Mouse (Mus musculus) lung, embryonic 16.5 days (tissue): Measurements from ENCODE around the gene Synpo2l. TPM values are rescaled to one million over a fixed set of nuclear protein-coding genes. Genes with fewer than 3 reads are reported as not detected.
"Not testable (repeated sequence)": the region's sequence is repeated elsewhere in the genome, so short reads cannot be mapped to it uniquely, and the experiment has no call there.

ENCODE experiments used
- ATAC-seq: fragments of 200-750 bp; cut with Nextera tagmentation; 2 replicates; pipeline ENCODE4 v1.8.0; 2017; ENCODE audit warnings: low read depth, mild to moderate bottlenecking, moderate library complexity
- H3K27ac ChIP-seq: fragments of 300-500 bp; sonication (generic); 2 replicates; pipeline ENCODE4 v1.5.1; 2014; ENCODE audit warnings: mild to moderate bottlenecking, control low read depth, low read length
- H3K27me3 ChIP-seq: fragments of 300-500 bp; sonication (generic); 2 replicates; pipeline ENCODE4 v1.6.1; 2014; ENCODE audit warnings: low read depth, low read length, mixed read lengths; ENCODE audit not compliant: control insufficient read depth, insufficient read depth
- H3K36me3 ChIP-seq: fragments of 300-500 bp; sonication (generic); 2 replicates; pipeline ENCODE4 v1.6.1; 2014; ENCODE audit warnings: low read length; ENCODE audit not compliant: control insufficient read depth, insufficient read depth
- H3K4me1 ChIP-seq: fragments of 300-500 bp; sonication (generic); replicated peaks from 2 replicates; pipeline ENCODE4 v1.6.1; 2014; ENCODE audit warnings: low read length, mixed read lengths; ENCODE audit not compliant: control insufficient read depth, insufficient read depth
- H3K4me2 ChIP-seq: fragments of 300-500 bp; sonication (generic); 2 replicates; pipeline ENCODE4 v1.6.1; 2014; ENCODE audit warnings: low read depth, low read length, control low read depth
- H3K4me3 ChIP-seq: fragments of 300-500 bp; sonication (generic); 2 replicates; pipeline ENCODE4 v1.5.1; 2014; ENCODE audit warnings: mild to moderate bottlenecking, low read length, control low read depth
- H3K9ac ChIP-seq: fragments of 300-500 bp; sonication (generic); 2 replicates; pipeline ENCODE4 v1.6.1; 2014; ENCODE audit warnings: low read length, control low read depth
- H3K9me3 ChIP-seq: fragments of 300-500 bp; sonication (generic); 2 replicates; pipeline ENCODE4 v1.6.1; 2016; ENCODE audit warnings: low read length; ENCODE audit not compliant: control insufficient read depth
- WGBS: fragments of 180-500 bp; shearing (Covaris S2); extraction: QIAGEN DNeasy Blood & Tissue Kit; methylation state at CpG from one replicate; pipeline ENCODE4 v1.1.7; 2014; 5-methylcytosine and 5-hydroxymethylcytosine counted together
- polyA plus RNA-seq: library from polyadenylated mRNA; unstranded; fragments of >200 nt; fragmentation: Nextera tagmentation; extraction: Ambion mirVana; gene quantifications from 2 replicates; pipeline ENCODE4 v1.2.1, GENCODE M21; 2015

Gene Synpo2l
- 4.2 and 6.2 TPM in 2 replicates for polyA plus RNA-seq

DNA sequence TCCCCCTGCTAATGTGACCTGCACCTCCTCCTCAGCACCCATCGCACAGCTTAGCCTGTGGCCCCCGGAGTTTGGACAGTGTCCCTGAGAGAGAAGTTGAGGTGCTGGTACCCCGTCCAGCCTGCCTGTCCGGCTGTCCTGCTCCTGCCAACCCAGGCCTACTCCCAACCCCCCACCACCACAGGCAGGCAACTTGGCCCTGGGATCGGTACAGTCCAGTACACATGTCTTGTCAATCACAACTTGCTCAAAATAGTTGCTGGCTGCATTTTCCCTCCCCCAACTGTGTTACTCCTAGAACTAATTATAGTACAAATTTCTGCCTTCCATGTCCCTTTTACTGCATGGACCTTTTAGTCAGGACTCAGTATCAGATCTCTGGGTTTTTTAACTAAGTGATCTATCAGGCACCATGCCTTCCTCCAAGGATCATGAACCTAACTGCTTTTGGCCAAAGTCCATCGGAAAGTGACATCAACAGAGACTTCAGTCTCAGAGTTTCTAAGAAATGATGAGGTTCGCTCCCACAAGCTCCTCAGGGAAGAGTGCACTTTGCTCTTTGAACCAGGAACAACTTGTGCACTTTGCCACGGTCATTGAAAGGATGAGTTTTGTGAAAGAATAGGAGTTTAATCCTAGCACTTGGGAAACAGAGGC, at the start of gene Synpo2l:
Gene Synpo2l (minus strand): TSS at position 201 of the 657 bp plus-strand sequence.
- 70% methylated on average over 8 of the region's 8 CpGs for WGBS
- Histone ChIP-seq H3K9ac (no peak within 1 kb of the TSS), H3K9me3 (peaks cover 3% of the 10 kb centered on the region; the same call in 1 of the 2 replicates), H3K27me3 (no peaks in the 10 kb centered on the region; the same call in 1 of the 2 replicates), H3K4me3 (no peak within 1 kb of the TSS), H3K4me1 (no peaks in the 10 kb centered on the region), H3K4me2 (no peak within 1 kb of the TSS), H3K27ac (no peak within 1 kb of the TSS), H3K36me3 (no peaks in the 10 kb centered on the region)
- ATAC-seq: no peak

DNA sequence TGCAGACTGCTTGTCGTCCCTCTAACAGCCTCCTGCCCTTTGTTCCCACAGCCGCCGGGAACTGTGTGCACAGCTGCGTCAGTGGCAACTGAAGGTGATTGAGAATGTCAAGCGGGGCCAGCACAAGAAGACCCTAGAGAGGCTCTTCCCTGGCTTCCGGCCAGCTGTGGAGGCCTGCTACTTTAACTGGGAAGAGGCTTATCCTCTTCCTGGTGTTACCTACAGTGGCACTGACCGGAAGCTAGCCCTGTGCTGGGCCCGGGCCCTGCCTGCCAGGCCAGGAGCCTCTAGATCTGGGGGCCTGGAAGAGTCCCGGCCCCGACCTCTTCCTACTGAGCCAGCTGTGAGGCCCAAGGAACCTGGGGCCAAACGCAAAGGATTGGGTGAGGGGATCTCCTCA, 45.7 kb upstream of the Synpo2l start:
- Histone ChIP-seq H3K9me3 (no peaks in the 10 kb centered on the region), H3K4me3 (no peak overlapping the region), H3K36me3 (peaks cover 55% of the 10 kb centered on the region), H3K27me3 (no peaks in the 10 kb centered on the region), H3K4me1 (peaks cover 5% of the 10 kb centered on the region), H3K27ac (no peak overlapping the region), H3K9ac (no peak overlapping the region), H3K4me2 (no peak overlapping the region)
- ATAC-seq: no peak
- WGBS: 53% methylated on average over 11 of the region's 11 CpGs

DNA sequence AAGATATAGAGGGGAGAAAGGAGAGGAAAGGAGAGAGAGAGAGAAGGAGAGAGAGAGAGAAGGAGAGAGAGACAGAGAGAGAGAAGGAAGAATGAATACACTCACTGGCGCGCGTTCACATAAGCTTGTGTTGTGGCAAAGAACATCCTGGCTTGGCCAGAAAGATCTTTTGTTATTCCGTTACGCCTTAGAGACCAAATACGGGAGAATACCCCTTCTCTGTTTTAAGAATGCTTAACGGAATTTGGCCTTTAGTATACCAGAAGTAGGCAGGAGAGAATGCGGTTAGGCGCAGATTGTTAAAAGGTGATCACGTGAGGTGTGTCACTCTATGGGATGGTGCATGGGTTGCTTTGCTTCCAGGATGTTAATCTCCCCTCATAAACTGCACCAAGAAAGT, 40.1 kb upstream of the Synpo2l start:
- H3K4me1 ChIP-seq: peaks cover 19% of the 10 kb centered on the region
- H3K4me3 ChIP-seq: peak overlapping the region; percentile 99
- peak overlapping the region; percentile 73 for H3K4me2 ChIP-seq
- no peak for ATAC-seq
- H3K27ac ChIP-seq: peak overlapping the region; percentile 90
- peaks cover 17% of the 10 kb centered on the region for H3K36me3 ChIP-seq
- peak overlapping the region; percentile 98 for H3K9ac ChIP-seq
- WGBS: 3% methylated on average over 10 of the region's 10 CpGs
- H3K9me3 ChIP-seq: no peaks in the 10 kb centered on the region
- H3K27me3 ChIP-seq: no peaks in the 10 kb centered on the region

DNA sequence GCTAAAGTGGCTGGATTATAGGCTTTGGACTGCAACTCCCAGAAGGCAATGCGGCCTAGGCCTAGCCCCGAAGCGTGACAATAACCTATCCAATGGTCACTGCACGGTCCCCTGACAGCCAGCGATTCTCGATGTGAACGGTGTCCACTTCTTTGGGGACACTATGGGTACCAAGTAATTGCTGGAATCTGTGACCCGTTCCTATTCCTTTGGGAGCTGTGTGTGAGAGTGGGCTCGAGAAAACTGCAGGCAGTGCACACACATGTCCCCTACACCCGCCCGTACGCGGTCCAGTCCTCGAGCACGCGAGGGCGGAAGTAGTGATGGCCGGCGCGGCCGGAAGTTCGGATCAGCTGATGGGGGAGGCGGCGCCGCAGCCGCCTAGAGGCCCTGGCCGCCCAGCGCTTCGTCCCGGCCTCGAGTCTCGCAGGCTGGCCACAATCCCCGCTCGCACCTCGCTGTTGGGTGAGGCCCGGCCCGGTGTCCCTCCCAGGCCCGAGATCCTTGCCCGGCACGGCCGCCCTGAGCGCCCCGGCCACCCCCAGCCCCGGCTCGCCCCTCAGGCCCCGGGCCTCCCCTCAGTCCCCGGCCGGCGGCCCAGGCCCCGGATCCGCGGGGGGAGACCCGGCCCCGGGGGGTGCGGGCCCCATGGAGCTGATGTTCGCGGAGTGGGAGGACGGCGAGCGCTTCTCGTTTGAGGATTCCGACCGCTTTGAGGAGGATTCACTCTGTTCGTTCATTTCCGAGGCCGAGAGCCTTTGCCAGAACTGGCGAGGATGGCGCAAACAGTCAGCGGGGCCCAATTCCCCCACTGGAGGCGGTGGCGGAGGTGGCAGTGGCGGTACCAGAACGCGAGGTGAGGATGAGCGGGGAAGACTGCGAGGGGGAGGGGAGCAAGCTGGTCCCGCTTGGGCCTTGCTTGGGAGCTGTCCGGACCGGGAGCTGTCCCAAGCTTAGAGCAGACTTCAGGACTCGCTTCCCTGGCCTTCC, 39.3 kb upstream of the Synpo2l start, which contains the start of gene Zswim8:
Gene Zswim8 (plus strand): TSS at position 352 of the 990 bp plus-strand sequence.
- peaks cover 12% of the 10 kb centered on the region; the same call in 1 of the 2 replicates for H3K36me3 ChIP-seq
- H3K4me2 ChIP-seq: peak within 1 kb of the TSS; percentile 73
- H3K27ac ChIP-seq: peak within 1 kb of the TSS; percentile 90
- H3K27me3 ChIP-seq: no peaks in the 10 kb centered on the region
- under 1% methylated on average over 75 of the region's 80 CpGs for WGBS
- peak within 1 kb of the TSS; percentile 98 for H3K9ac ChIP-seq
- H3K4me3 ChIP-seq: peak within 1 kb of the TSS; percentile 99
- peak; percentile 94 for ATAC-seq
- no peaks in the 10 kb centered on the region for H3K9me3 ChIP-seq
- peaks cover 19% of the 10 kb centered on the region for H3K4me1 ChIP-seq

DNA sequence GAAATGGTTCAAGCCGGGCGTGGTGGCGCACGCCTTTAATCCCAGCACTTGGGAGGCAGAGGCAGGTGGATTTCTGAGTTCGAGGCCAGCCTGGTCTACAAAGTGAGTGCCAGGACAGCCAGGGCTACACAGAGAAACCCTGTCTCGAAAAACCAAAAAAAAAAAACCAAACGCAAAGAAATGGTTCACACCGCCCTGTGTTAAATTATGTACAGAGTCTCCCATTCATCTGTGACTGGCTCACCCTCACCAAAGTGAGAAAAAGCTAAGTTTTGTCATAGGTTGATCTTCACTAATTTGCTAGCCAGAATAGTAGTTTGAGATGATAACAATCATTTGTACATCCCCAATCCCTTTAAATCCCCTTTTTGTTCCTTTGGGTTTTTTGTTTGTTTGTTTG, 35.3 kb upstream of the Synpo2l start:
- 9% methylated on average over 7 of the region's 8 CpGs for WGBS
- peak overlapping the region; percentile 70 for H3K4me2 ChIP-seq
- H3K27ac ChIP-seq: peak overlapping the region; percentile 78

DNA sequence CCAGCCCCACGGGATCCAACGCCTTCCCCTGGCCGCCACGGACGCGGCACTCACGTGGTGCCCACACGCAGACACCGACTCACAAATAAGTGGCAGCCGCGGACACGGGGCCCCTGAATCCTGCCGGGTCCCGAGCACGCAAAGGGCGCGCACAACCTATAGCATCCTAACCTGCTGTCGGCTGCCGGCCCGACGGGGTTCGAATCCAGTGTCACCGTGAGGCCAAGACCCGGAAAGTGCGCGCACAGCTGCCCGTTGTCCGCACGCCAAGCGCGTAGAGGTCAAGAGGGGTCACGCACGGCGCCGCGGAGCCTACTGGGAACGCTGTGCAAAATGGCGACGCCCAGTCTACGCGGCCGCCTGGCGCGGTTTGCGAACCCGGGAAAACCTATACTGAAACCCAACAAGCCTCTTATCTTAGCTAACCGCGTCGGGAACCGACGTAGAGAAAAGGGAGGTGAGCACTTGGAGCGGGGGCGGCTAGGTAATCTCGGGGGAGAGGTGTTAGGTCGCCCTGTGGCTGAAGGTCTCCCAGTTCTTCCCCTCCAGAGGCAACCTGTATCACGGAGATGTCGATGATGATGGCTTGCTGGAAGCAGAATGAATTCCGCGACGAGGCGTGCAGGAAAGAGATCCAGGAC, 34.7 kb upstream of the Synpo2l start, which contains the start of gene Chchd1:
Gene Chchd1 (plus strand): TSS at position 266 of the 641 bp plus-strand sequence.
- H3K27ac ChIP-seq: peak within 1 kb of the TSS; percentile 78

More for the DNA sequence above, 35.3 kb upstream of the Synpo2l start:
- ATAC-seq, H3K9me3 ChIP-seq, H3K36me3 ChIP-seq, H3K27me3 ChIP-seq: not testable (repeated sequence)
- Histone ChIP-seq H3K4me1 (peaks cover 22% of the 10 kb centered on the region), H3K9ac (peak overlapping the region; percentile 83), H3K4me3 (peak overlapping the region; percentile 83)

DNA sequence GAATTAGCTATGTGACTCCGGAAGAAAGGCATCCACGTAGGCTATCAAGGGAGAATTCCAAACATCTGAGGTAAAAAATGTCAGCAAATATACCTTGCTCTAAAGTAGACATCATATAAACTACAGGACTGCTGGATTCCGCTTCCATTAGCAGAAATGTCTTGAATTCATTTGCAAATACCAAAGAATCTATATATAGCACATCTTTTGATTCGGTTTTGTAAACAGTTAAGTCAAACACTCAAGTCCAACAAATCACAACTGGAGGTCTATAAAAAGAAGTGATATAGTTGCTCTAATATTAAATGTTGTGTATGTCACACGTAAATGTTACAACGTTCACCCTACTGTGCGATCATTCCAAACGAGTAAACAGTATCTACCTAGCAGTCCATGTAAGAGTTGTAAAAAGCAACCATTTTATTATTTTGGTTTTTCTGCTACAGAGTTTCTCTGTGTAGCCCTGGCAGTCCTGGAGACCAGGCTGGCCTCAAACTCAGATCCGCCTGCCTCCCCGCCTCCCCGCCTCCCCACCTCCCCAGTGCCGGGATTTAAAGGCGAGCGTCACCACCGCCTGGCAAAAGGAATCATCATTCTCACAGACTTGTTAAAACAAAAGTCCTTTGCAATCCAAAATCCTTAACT, 34.1 kb upstream of the Synpo2l start:
- H3K27ac ChIP-seq: peak overlapping the region; percentile 78
- H3K27me3 ChIP-seq: no peaks in the 10 kb centered on the region
- peaks cover 29% of the 10 kb centered on the region for H3K4me1 ChIP-seq
- peak overlapping the region; percentile 70 for H3K4me2 ChIP-seq
- peak overlapping the region; percentile 83 for H3K4me3 ChIP-seq
- H3K36me3 ChIP-seq: peaks cover 3% of the 10 kb centered on the region; the same call in 1 of the 2 replicates
- 4% methylated on average over 15 of the region's 15 CpGs for WGBS
- H3K9ac ChIP-seq: peak overlapping the region; percentile 83
- peak; percentile 40; the same call in 1 of the 2 replicates for ATAC-seq
- H3K9me3 ChIP-seq: no peaks in the 10 kb centered on the region

More for the DNA sequence above, 34.7 kb upstream of the Synpo2l start, which contains the start of gene Chchd1:
- no peaks in the 10 kb centered on the region for H3K9me3 ChIP-seq
- no peaks in the 10 kb centered on the region for H3K27me3 ChIP-seq
- H3K4me1 ChIP-seq: peaks cover 23% of the 10 kb centered on the region
- H3K36me3 ChIP-seq: peaks cover 3% of the 10 kb centered on the region; the same call in 1 of the 2 replicates
- peak within 1 kb of the TSS; percentile 83 for H3K4me3 ChIP-seq
- under 1% methylated on average over 61 of the region's 61 CpGs for WGBS
- peak within 1 kb of the TSS; percentile 70 for H3K4me2 ChIP-seq
- ATAC-seq: peak; percentile 75
- H3K9ac ChIP-seq: peak within 1 kb of the TSS; percentile 83

DNA sequence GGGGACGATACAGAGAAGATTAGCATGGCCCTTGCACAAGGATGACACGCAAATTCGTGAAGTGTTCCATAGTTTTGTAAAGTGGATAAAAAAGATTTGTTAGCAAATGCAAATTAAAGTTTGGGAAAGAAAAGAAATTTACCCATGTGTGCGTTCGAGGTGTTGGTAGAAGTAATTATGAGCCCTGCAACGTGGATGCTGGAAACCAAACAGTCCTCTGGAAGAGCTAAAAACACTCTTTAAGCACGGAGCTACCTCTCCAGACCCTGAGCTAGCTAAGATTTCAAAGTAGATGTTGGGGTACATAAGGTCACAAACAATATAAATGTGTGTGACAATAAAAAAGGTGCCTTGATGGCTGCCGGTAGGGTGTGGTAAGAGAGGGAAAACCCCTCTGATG, 33.4 kb upstream of the Synpo2l start:
- Histone ChIP-seq H3K4me1 (peaks cover 30% of the 10 kb centered on the region), H3K27ac (no peak overlapping the region), H3K9me3 (no peaks in the 10 kb centered on the region), H3K4me3 (peak overlapping the region; percentile 83), H3K27me3 (no peaks in the 10 kb centered on the region), H3K9ac (0 out of 2 replicates have a peak overlapping the region, but pooled peaks have one; percentile 24), H3K4me2 (peak overlapping the region; percentile 70), H3K36me3 (peaks cover 3% of the 10 kb centered on the region; the same call in 1 of the 2 replicates)
- no peak for ATAC-seq
- WGBS: 67% methylated on average over 8 of the region's 8 CpGs
